Mouse (Mus musculus) neural tube, embryonic 13.5 days (tissue): ENCODE measurements at regions not wholly inside any gene's neighbourhood (a gene's known extent, or its start where the extent isn't known, plus 50 kb on each side); places are given as distances from the start of the nearest gene placed in this dataset.

Experiments
- ATAC-seq: fragments of 200-750 bp; cut with Nextera tagmentation; 2 replicates; pipeline ENCODE4 v1.8.0; 2017; ENCODE audit warnings: low read depth, mild to moderate bottlenecking, moderate TSS enrichment, moderate library complexity
- H3K27ac ChIP-seq: fragments of 300-500 bp; sonication (generic); replicated peaks from 2 replicates; pipeline ENCODE4 v1.5.1; 2015; ENCODE audit warnings: moderate library complexity, mild to moderate bottlenecking, inconsistent platforms
- H3K27me3 ChIP-seq: fragments of 300-500 bp; sonication (generic); 2 replicates; pipeline ENCODE4 v1.6.1; 2015; ENCODE audit warnings: mild to moderate bottlenecking, inconsistent platforms
- H3K36me3 ChIP-seq: fragments of 300-500 bp; sonication (generic); 2 replicates; pipeline ENCODE4 v1.6.1; 2015; ENCODE audit warnings: mild to moderate bottlenecking, inconsistent platforms
- H3K4me1 ChIP-seq: fragments of 300-500 bp; sonication (generic); replicated peaks from 2 replicates; pipeline ENCODE4 v1.6.1; 2015; ENCODE audit warnings: inconsistent platforms
- H3K4me2 ChIP-seq: fragments of 300-500 bp; sonication (generic); 2 replicates; pipeline ENCODE4 v1.6.1; 2015; ENCODE audit warnings: inconsistent platforms, mild to moderate bottlenecking, moderate library complexity
- H3K4me3 ChIP-seq: fragments of 300-500 bp; sonication (generic); 2 replicates; pipeline ENCODE4 v1.5.1; 2015; ENCODE audit warnings: mild to moderate bottlenecking, inconsistent platforms
- H3K9ac ChIP-seq: fragments of 300-500 bp; sonication (generic); 2 replicates; pipeline ENCODE4 v1.6.1; 2015; ENCODE audit warnings: moderate library complexity, mild to moderate bottlenecking, inconsistent platforms
- H3K9me3 ChIP-seq: fragments of 300-500 bp; sonication (generic); 2 replicates; pipeline ENCODE4 v1.6.1; 2016; ENCODE audit warnings: inconsistent platforms
- WGBS: fragments of 180-500 bp; shearing (Covaris S2); methylation state at CpG from one replicate; pipeline ENCODE4 v1.1.7; 2015; 5-methylcytosine and 5-hydroxymethylcytosine counted together

- H3K9me3 ChIP-seq, result no peaks in the 10 kb centered on the region
- ATAC-seq, result no peak
- H3K4me1 ChIP-seq, result no peaks in the 10 kb centered on the region
Observed at GRCm38 (mm10) chr3:41175356-41175755, 92.5 kb upstream of the Pgrmc2 start.

GRCm38 (mm10) chr3:41173561-41173960 is 90.7 kb upstream of the Pgrmc2 start:
- 39% methylated on average over 6 of the region's 6 CpGs for WGBS
- ATAC-seq, result no peak
- Histone ChIP-seq H3K9me3 (no peaks in the 10 kb centered on the region), H3K27ac (no peak overlapping the region), H3K4me2 (no peak overlapping the region), H3K9ac (no peak overlapping the region), H3K27me3 (no peaks in the 10 kb centered on the region), H3K4me1 (no peaks in the 10 kb centered on the region), H3K4me3 (no peak overlapping the region), H3K36me3 (no peaks in the 10 kb centered on the region)

More at GRCm38 (mm10) chr3:41175356-41175755, 92.5 kb upstream of the Pgrmc2 start:
- Histone ChIP-seq H3K9ac (no peak overlapping the region), H3K4me2 (no peak overlapping the region), H3K27me3 (no peaks in the 10 kb centered on the region), H3K36me3 (no peaks in the 10 kb centered on the region), H3K27ac (no peak overlapping the region), H3K4me3 (no peak overlapping the region)
- 85% methylated on average over 3 of the region's 3 CpGs for WGBS

- Histone ChIP-seq H3K27ac (no peak overlapping the region), H3K4me1 (no peaks in the 10 kb centered on the region), H3K9ac (no peak overlapping the region), H3K4me2 (no peak overlapping the region), H3K27me3 (no peaks in the 10 kb centered on the region), H3K4me3 (no peak overlapping the region), H3K9me3 (0 out of 2 replicates have a peak, but pooled peaks cover 3% of the 10 kb centered on the region), H3K36me3 (no peaks in the 10 kb centered on the region)
- WGBS, result 79% methylated on average over 11 of the region's 11 CpGs
- ATAC-seq, result no peak
Observed at GRCm38 (mm10) chr3:41172306-41173215, 89.7 kb upstream of the Pgrmc2 start.

DNA sequence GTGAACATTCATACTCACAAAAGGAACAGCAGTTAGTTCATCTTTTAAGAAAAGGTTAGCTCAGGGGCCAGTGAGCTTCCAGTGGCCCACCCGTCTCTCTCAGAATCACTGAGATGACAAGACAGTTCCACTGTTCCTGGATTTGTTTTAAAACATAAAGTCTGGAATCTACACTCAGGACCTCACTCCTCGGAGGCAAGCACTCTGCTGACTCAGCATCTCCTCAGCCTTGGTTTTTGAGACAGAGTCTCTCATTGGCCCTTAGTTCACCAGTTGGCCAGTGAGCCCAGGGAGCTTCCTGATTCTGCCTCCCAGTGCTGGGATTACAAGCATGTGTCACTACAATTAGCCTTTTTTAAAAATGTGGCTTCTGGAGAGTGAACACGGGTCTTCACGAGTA is 88.9 kb upstream of the Pgrmc2 start:
- 93% methylated on average over 4 of the region's 4 CpGs for WGBS
- no peak overlapping the region for H3K4me3 ChIP-seq
- no peak for ATAC-seq

GRCm38 (mm10) chr3:41171310-41171709 is 88.5 kb upstream of the Pgrmc2 start:
- H3K4me1 ChIP-seq, result no peaks in the 10 kb centered on the region
- no peak for ATAC-seq
- H3K27me3 ChIP-seq, result no peaks in the 10 kb centered on the region
- H3K27ac ChIP-seq, result no peak overlapping the region
- no peak overlapping the region for H3K9ac ChIP-seq
- 83% methylated on average over 4 of the region's 4 CpGs for WGBS
- H3K4me3 ChIP-seq, result no peak overlapping the region
- no peak overlapping the region for H3K4me2 ChIP-seq
- H3K9me3 ChIP-seq, result 0 out of 2 replicates have a peak, but pooled peaks cover 3% of the 10 kb centered on the region
- H3K36me3 ChIP-seq, result no peaks in the 10 kb centered on the region

More for the DNA sequence above, 88.9 kb upstream of the Pgrmc2 start:
- Histone ChIP-seq H3K9me3 (0 out of 2 replicates have a peak, but pooled peaks cover 3% of the 10 kb centered on the region), H3K9ac (no peak overlapping the region), H3K4me1 (no peaks in the 10 kb centered on the region), H3K27ac (no peak overlapping the region), H3K36me3 (no peaks in the 10 kb centered on the region), H3K4me2 (no peak overlapping the region), H3K27me3 (no peaks in the 10 kb centered on the region)

GRCm38 (mm10) chr3:41170566-41170965 is 87.7 kb upstream of the Pgrmc2 start:
- H3K27ac ChIP-seq, result no peak overlapping the region
- no peaks in the 10 kb centered on the region for H3K27me3 ChIP-seq
- no peak overlapping the region for H3K9ac ChIP-seq
- H3K4me2 ChIP-seq, result no peak overlapping the region
- H3K4me3 ChIP-seq, result no peak overlapping the region
- no peak for ATAC-seq
- 79% methylated on average over 6 of the region's 6 CpGs for WGBS
- H3K4me1 ChIP-seq, result no peaks in the 10 kb centered on the region
- H3K9me3 ChIP-seq, result 0 out of 2 replicates have a peak, but pooled peaks cover 3% of the 10 kb centered on the region
- no peaks in the 10 kb centered on the region for H3K36me3 ChIP-seq

GRCm38 (mm10) chr3:41169430-41169829 is 86.6 kb upstream of the Pgrmc2 start:
- 0 out of 2 replicates have a peak, but pooled peaks cover 3% of the 10 kb centered on the region for H3K9me3 ChIP-seq
- no peak overlapping the region for H3K4me2 ChIP-seq
- no peak overlapping the region for H3K4me3 ChIP-seq
- ATAC-seq, result no peak
- no peaks in the 10 kb centered on the region for H3K36me3 ChIP-seq
- WGBS, result 87% methylated on average over 10 of the region's 10 CpGs
- no peaks in the 10 kb centered on the region for H3K4me1 ChIP-seq
- H3K27ac ChIP-seq, result no peak overlapping the region
- H3K9ac ChIP-seq, result no peak overlapping the region
- no peaks in the 10 kb centered on the region for H3K27me3 ChIP-seq

GRCm38 (mm10) chr3:41168181-41168967 is 85.5 kb upstream of the Pgrmc2 start:
- no peaks in the 10 kb centered on the region for H3K27me3 ChIP-seq
- no peak overlapping the region for H3K4me2 ChIP-seq
- H3K36me3 ChIP-seq, result no peaks in the 10 kb centered on the region
- no peak for ATAC-seq
- H3K4me1 ChIP-seq, result no peaks in the 10 kb centered on the region
- 0 out of 2 replicates have a peak, but pooled peaks cover 3% of the 10 kb centered on the region for H3K9me3 ChIP-seq
- no peak overlapping the region for H3K4me3 ChIP-seq
- no peak overlapping the region for H3K9ac ChIP-seq
- no peak overlapping the region for H3K27ac ChIP-seq
- WGBS, result 88% methylated on average over 11 of the region's 11 CpGs

GRCm38 (mm10) chr3:41167476-41167875 is 84.6 kb upstream of the Pgrmc2 start:
- Histone ChIP-seq H3K4me1 (no peaks in the 10 kb centered on the region), H3K4me3 (no peak overlapping the region), H3K27me3 (no peaks in the 10 kb centered on the region), H3K36me3 (no peaks in the 10 kb centered on the region), H3K9me3 (0 out of 2 replicates have a peak, but pooled peaks cover 3% of the 10 kb centered on the region), H3K27ac (no peak overlapping the region), H3K4me2 (no peak overlapping the region), H3K9ac (no peak overlapping the region)
- 94% methylated on average over 3 of the region's 3 CpGs for WGBS
- ATAC-seq, result no peak

DNA sequence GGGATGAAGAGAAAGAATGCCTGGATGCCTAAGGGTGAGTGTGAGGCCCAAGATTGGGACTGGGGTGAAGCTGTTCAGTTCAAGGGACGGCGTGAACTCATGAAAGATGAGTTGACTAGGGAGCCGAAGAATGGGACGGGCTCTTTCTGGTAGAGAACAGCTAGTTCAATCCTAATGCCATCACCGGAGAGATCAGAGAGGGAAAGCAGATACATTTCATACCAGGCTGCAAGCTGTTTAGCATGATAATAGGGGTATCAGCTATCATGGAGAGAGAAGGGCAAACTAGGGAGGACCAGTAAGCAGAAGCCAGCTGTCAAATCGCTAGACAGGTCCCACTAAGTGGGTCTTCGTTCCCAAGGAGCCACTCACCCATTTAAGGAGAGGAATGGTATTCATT is 81.9 kb upstream of the Pgrmc2 start:
- no peak overlapping the region for H3K4me2 ChIP-seq
- H3K4me3 ChIP-seq, result no peak overlapping the region
- H3K4me1 ChIP-seq, result no peaks in the 10 kb centered on the region
- WGBS, result 86% methylated on average over 7 of the region's 7 CpGs
- H3K36me3 ChIP-seq, result no peaks in the 10 kb centered on the region
- H3K27ac ChIP-seq, result no peak overlapping the region
- H3K27me3 ChIP-seq, result no peaks in the 10 kb centered on the region
- H3K9me3 ChIP-seq, result 0 out of 2 replicates have a peak, but pooled peaks cover 3% of the 10 kb centered on the region
- no peak for ATAC-seq
- H3K9ac ChIP-seq, result no peak overlapping the region

GRCm38 (mm10) chr3:41163767-41164166 is 80.9 kb upstream of the Pgrmc2 start:
- Histone ChIP-seq H3K36me3 (no peaks in the 10 kb centered on the region), H3K9me3 (0 out of 2 replicates have a peak, but pooled peaks cover 3% of the 10 kb centered on the region), H3K27me3 (no peaks in the 10 kb centered on the region), H3K4me3 (no peak overlapping the region), H3K4me2 (no peak overlapping the region), H3K27ac (no peak overlapping the region), H3K4me1 (no peaks in the 10 kb centered on the region), H3K9ac (no peak overlapping the region)
- ATAC-seq, result no peak
- 89% methylated on average over 3 of the region's 3 CpGs for WGBS

- Histone ChIP-seq H3K4me3 (no peak overlapping the region), H3K27me3 (no peaks in the 10 kb centered on the region), H3K4me1 (no peaks in the 10 kb centered on the region), H3K4me2 (no peak overlapping the region), H3K9me3 (no peaks in the 10 kb centered on the region), H3K27ac (no peak overlapping the region), H3K36me3 (no peaks in the 10 kb centered on the region), H3K9ac (no peak overlapping the region)
- ATAC-seq, result no peak
- 80% methylated on average over 1 of the region's 1 CpGs for WGBS
Observed at GRCm38 (mm10) chr3:41162514-41162913, 79.7 kb upstream of the Pgrmc2 start.
